Mouse (Mus musculus) gonadal fat pad, adult 2 months (tissue): Measurements from ENCODE around the gene Npepps. TPM values are rescaled to one million over a fixed set of nuclear protein-coding genes. Genes with fewer than 3 reads are reported as not detected.
"Not testable (repeated sequence)": the region's sequence is repeated elsewhere in the genome, so short reads cannot be mapped to it uniquely, and the experiment has no call there.

ENCODE experiments used
- DNase-seq: peaks from one replicate; pipeline ENCODE4 v3.0.0-alpha.2; 2012; ENCODE audit warnings: low read depth
- polyA plus RNA-seq: library from polyadenylated mRNA; depleted of rRNA; stranded (reverse); fragments of >200 nt; gene quantifications from 2 replicates; pipeline ENCODE4 v1.2.3, GENCODE M21; 2012

Gene Npepps
- polyA plus RNA-seq, 1 experiment, result 24.7 TPM

DNA sequence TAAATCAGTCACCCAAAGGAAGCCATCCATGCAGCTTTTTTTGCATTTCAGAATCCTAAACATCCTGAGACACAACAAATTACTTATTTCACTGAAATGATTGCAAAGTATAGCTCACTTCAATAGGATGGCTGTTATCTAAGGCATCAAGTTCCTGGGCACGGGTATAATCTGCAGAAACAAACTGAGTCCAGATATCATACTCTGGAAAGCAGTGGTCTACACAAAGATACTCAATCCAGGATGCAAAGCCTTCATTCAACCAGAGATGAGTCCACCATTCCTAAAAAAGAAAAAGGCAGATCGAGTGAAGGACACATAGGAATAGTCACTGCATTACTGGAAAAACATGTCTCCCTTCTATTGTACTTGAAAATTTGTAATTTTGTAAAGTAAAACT, 42.5 kb downstream of the Npepps start:
- DNase-seq, result no peak

DNA sequence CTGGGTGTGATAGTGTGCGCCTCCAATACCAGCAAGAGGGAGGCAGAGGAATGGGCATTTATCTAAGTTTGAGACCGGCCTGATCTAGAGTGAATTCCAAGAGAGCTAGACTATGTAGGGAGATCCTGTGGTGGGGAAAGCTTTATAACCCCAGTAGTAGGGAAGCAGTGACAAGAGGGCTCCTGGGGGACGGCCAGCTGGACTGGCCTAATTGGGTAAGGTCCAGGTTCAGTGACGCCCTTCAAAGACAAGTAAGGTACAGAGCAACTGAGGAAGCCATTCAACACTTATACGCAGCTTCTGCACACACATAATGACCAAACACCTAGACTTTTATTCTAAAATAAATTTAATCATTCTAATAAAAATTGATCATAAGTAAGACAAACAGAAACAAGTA, 48.0 kb downstream of the Npepps start:
- no peak for DNase-seq

DNA sequence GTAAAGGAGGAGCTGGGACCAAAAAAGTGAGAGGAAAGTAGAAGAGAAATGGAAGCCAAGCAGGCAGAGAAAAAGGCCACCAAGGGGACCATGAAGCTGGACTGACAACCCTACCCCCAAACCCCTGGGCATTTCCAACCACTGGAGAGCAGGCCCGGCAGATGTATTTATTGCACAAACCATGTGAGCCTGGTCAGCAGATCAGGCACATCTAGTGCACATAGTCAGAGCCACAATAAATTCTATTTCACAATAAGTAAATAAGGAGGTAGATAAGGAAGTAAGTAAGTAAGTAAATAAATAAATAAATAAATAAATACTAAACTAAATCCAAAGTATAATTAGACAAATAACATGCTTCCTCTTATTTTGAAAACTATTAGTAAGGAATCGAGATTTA, 51.0 kb downstream of the Npepps start:
- DNase-seq, result no peak

DNA sequence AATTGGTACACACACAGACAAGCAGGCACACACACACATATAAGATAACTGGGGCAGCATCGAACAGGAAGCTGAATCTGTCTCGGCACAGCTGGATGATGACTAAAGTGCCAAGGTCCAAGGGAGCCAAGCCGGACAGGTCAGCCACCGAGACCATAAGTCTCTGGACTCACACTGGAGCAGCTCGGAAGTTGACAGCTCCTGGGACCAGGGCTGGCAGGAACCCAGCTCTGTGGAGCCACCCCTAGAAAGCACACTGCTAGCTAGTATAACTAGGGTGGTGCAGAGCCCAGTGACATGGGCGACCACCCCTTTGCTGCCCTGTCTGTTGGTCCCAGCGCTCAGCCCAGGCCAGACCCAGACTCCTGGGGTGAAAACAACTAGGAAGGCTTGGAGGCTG, 51.5 kb downstream of the Npepps start:
- DNase-seq, result no peak

DNA sequence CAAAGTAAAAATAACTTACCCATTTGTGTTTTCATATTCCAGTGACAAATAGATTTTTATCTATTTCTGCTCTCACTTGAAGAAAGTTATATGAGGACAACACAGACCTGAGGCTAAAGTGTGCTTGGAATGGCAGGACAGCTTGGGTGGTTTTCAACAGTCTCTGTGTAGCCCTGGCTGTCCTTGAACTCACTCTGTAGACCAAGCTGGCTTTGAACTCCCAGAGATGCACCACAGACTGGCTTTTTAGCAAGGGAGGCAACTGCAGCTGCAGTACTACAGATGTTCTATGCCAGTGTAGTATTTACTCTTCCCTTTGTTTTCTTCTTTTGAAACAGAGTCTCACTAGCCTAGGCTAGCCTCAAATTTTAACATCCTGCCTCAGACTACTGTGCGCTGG, 54.3 kb downstream of the Npepps start:
- DNase-seq, result no peak

DNA sequence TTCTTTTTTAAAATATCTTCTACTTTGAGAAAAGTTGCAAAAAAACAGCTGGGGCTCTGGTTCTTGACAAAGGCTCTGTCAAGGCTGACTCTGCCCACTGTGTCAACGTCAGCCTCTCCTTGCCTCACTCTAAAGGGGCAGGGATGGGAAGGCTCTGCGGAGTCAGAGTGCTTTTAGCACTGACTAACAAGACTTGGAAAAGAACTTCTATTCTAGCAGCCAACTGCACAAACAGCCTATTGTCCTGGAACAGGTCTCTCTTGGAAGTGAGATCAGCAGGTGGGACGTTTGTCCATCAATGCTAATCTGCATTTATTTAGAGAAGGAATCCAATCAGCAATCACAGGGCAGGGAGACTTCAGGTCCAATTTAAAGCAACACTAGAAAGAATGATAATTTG, 57.0 kb downstream of the Npepps start:
- no peak for DNase-seq

DNA sequence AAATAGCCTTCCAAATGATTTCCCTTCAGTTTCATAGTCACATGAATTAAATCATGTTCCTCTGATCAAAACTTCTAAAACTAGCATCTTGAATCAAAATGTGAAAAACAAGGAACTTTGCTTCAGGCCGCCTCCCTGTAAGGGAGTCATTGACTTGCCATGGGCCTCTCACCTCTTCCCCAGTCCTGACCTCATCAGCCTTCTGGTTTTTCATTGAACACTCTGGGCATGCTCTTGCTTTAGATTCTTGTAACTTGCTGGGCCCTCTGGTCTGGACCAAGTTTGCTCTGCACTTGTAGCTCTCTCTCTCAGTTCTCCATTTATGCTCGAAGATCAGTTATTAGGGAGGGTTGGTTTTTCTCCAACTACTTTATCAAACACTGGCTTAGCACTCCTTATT, 58.8 kb downstream of the Npepps start:
- DNase-seq, result no peak

DNA sequence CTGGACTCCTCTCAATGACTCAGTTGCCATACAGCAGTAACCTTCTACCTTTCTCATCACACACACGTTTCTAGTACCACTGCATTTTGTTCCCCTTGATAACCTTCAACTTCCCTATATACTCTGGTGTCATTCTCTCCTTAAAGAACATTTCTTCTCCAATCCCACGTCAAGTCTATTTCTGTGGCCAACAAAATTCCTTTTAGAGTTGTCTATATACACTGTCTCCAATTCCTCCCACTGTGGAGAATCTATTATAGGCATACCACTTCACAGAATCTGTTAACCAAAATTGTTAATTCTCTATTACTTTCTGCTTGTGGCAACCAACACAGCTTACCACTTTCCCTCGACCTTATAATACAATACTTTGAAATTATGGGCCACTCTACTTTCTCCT, 60.2 kb downstream of the Npepps start:
- no peak for DNase-seq

DNA sequence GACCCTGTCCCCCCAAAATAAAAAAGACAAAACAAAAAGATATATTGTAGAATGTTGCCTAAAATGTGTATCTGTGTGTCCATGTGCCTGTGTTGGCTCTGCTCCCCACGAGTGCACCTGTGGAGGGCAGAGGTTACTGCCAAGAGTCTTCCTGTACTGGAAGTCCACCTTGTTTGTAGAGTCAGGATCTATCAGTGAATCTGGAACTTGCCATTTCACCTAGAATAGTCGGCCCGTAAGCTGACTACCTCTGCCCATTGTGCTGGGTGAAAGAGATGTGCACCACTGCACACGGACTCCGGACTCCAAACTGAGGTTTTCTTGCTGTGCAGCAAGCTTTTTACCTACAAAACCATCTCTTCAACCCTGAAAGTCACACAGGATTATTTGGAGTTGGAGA, 66.0 kb downstream of the Npepps start:
- no peak for DNase-seq

DNA sequence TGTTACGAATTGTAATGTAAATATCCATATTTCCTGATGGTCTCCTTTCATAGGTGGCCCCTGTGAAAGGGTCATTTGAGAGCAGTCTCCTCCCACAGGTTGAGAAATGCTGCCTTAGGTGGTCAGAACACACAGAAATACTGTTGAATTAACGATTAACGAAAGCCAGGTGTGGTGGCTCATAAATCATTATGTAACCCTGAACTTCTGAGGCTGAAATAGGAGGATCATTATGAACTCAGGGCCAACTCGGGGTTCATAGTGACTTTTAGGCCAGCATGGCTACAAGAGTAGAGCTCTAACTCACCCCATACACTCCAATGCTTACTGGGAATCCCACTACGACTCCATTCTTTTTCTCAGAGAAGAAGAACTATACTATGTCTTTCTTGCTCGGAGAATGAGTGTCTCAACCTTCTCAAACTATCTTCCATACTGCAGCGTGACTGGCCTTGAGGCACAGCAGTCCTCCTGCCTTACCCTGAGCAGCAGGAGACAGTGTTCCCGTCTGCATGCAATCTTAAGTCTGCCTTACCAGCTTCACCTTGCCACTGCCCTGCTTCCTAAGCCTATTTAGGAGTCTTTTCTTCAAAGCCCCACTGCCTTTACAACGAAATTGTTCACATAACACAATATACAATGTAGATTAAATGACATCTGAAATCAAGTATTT, 69.6 kb downstream of the Npepps start:
- DNase-seq, result no peak

DNA sequence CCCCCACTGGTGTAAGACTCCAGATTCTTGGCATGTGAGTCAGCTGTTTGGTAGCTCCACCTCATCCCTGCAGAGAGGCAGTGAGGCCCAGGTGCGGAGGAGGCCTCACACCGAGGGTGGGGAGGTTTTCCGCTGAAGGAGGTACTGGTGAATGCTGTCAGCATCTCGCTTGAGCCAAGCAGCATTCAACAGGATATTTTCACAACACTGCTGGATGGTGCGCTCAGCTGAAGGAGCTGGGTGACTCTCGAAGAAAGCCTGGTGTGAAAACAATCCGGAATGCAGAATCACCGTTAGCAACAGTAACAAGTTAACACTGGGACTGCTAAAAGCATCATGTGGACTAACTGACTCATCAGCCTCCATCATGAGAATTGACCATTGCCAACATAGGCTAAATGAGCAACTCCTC, 73.4 kb downstream of the Npepps start:
- no peak for DNase-seq

DNA sequence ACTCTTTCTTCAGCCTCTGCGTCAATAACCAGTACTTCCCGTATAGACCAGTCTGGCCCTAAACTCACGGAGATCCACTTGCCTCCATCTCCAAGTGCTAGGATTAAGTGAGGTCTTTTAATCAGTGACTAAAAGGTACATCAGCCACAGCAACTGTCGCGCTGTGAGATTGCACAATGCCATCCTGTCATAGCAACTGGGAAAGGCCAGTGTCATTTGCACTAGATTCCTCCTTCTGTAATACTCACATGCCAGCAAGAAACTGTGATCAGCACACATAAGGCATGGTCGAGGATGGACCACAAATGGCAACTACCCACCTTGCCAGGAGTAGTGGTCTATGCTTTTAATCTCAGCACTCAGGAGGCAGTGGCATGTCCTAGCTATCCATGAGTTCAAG, 80.9 kb downstream of the Npepps start:
- no peak for DNase-seq

DNA sequence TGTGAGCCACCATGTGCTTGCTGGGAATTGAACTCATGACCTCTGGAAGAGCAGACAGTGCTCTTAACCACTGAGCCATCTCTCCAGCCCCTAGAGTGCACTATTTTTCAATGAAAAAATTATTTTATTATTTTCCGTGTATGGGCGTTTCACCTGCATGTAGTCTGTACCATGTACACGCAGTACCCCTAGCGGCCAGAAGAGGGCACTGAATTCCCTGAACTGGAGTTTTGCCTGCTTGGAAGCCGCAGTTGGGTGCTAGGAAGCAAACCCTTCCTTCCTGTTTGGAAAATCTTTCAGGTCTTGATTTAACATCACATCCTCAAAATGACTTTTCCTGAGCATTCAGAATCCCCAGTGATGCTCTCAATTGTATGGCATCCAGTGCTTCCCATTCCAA, 81.8 kb downstream of the Npepps start:
- no peak for DNase-seq

DNA sequence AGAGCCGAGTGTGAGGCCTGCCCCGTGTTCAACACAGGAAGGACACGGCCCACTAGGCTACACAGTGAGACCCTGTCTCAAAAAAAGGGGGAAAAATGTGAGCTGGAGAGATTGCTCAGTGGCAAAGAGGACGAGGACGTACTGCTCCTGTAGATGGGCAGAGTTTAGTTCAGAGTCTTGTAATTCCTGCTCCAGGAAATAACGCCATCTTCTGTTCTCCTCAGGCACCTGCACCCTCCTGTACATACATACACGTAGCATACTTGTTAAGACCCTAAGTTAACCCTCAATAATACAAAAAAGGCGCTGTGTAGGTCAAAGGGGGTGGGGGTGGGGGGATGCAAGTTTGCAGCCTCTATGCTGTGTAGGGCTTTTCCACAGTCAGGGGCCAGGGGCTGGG, 83.4 kb downstream of the Npepps start:
- DNase-seq, result no peak

DNA sequence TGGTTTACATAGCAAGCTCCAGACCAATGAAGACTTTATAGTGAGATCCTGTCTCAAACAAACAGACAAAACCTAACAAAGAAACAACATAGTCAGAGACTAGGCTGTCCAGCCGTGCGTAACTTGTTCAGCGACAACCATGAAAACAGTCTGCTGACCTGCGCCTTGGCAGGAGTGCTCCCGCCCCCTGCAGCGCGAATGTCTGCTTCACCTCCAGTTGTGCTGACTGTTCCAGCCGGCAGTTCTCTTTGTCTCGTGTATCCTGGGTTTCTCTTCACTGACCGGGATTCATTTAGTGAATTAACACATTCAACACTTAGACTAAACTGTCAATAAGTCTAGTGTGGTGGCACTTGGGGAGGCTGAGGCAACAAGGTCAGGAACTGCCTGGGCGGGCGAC, 83.9 kb downstream of the Npepps start:
- DNase-seq, result no peak

DNA sequence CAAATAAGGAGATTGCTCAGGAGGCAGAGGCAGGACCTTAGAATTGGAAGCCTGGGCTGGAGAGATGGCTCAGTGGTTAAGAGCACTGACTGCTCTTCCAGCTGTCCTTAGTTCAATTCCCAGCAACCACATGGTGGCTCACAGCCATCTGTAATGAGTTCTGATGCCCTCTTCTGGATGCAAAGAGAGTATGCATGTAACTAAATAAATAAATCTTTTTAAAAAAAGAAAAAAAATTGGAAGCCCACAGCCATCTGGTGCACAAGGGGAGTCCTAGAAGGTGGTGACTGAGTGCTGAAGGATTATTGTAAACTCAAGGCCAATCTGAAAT, 87.9 kb downstream of the Npepps start:
- no peak for DNase-seq

DNA sequence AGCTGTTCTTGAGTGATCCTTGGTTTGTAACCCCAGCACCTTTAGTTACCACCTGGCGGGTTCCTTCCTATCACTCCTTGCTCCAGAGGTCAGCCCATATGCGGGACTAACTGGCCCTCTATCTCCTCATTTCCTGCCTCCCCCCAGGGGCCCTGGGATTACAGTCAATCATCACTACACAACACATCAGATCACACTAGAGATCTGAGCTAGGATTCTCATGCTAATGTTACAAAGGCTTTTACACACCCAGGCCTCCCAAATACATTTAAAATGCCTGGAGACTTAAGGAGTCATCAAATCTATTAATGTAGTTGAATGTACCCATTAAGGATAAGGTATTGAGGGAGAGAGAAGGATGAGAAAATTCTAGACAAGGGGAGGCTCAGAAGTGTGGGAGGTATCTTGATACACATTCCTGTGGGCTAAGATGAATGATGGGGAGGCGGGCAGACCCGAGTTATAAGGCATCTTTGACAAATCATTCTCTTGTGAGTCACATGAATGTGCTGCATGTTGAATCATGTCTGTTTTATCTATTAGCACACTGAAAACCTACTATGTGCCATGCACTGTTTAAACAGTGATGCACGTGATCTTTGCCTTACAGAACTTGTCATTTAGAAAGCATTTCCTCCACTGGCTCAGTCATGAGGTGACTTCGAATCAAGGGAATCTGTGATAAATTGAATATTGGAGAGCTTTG, 88.4 kb downstream of the Npepps start:
- DNase-seq, result no peak

DNA sequence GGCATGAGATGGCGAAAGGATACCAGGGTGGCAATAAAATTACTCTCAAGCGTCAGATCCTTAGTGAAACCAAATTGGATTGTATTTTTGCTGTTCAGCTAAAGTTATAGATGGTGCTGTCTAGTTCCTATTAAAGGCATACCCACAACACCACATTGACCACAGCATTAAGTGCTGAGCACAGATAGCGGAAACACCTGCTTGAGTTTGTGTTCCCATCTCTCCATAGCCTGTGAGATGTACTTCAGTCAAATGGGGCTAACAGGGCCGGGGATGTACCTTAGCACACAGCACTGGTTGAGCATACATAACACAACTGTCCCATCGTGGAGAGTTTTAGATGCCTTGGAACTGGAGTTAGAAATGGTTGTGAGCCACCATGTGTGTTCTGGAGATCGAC, 89.4 kb downstream of the Npepps start:
- no peak for DNase-seq

DNA sequence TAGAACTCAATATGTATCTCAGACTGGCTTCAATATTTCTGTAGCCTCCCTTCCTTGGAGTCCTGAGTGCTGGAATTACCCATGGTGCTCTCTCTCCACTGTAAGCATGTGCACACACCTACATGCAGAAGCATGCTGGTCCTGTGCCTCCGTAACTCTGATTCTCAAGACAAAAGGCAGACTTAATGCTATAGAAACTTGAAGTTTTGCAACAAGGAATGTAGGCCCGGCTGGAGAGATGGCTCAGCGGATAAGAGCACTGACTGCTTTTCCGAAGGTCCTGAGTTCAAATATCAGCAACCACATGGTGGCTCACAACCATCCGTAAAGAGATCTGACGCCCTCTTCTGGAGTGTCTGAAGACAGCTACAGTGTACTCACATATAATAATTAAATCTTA, 90.8 kb downstream of the Npepps start:
- not testable (repeated sequence) for DNase-seq

DNA sequence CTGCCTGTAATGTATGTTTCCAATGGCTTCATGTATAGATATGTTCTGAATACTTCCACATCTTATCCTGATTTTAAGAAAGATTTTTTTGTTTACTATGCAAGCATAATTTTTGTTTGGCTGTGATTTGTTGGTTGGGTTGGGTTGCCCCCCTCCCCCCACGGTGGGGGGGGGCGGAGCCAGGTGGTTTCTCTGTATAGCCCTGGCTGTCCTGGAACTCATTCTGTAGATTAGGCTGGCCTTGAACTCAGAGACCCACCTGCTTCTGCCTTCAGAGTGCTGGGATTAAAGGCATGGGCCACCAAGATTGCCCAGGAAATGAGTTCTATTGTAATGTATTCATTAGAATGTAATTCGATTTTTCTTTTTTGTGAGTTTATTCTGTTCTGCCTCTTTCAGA, 91.2 kb downstream of the Npepps start:
- DNase-seq, result no peak

DNA sequence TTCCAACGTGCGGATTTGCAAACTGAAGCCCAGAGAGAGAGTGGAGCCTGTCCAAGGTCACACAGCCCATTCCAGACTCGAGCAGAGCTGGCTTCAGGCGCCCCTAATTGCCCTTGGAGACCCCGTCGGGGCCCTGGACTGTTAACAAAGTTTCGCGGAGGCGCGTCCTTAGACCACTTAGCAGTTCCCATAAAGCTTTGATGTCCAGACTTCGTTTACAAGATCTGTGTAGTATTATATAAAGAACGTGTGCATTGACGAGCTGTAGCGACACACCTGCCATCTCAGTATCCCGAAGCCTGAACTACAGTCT, 91.8 kb downstream of the Npepps start:
- DNase-seq, result no peak

DNA sequence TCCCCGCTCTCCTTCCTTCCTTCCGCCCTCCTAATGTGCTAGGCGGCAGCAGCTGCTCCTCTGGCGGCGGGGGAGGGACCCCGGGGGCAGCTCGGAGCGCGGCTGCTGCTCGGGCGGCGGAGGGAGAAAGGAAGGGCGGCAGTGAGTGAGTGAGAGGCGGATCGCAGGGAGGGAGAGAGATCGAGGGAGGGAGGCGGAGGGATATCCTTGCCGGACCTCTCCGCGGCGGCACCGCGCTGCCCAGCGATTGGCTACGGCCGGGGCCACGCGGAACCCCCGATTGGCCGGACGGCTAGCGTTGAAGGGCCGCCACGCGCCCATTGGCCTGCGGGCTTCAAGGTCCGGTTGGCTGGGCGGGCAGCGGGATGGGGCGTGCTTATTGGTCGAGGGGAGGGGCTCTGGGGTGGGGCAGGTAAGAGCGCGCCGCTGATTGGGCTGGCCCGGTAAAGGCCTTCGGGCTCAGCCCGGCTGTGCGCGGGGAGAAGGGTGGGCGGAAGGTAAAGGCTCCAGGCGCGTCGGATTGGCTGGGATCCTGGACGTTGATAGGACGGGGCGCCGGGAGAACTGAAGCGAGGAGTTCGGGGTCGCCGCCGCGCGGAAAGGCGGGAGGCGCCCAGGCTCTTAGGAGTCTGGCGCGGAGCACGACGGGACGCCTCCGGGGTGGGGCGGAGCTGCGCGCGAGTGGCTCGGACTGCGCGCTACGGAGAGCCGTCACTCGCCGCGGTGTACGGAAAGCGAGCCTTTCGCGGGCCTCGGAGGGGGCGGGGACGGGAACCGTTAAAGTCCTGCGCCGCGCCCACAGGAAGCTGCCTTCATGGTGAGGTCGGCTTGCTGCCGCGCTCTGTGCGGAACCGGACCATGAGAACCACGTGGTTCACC, 92.4 kb downstream of the Npepps start, which contains the start of gene Kpnb1:
TSS of gene Kpnb1 (minus strand) at position 118 of the 879 bp plus-strand sequence.
- DNase-seq, result peak; percentile 72
